Mouse (Mus musculus): Measurements from ENCODE around the gene Stxbp1. TPM values are rescaled to one million over a fixed set of nuclear protein-coding genes. Genes with fewer than 3 reads are reported as not detected.

Stxbp1 gene
- polyA plus RNA-seq, 1 experiment from 2014 or later = 80.3 TPM

DNA sequence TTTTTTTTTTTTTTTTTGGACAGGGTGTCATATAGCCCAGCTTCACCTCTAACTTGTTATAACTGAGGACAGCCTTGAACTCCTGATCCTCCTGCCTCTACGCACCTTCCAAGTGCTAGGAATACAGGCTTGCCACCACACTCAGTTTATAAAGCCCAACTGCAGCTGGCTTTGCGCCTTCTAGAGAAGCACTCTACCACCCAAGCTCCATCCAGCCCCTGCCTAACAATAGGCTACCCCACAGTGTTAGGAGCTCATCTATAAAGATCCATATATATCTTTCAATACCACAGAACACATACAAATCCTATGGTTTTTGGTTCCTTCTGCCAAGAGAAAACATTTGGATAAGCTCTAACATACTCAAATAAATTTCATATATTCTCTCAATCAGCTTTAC, 30.5 kb downstream of the Stxbp1 start:
- 94% methylated on average over 2 of the region's 2 CpGs for WGBS
- Histone ChIP-seq H3K27ac (replicated peaks) (peak overlapping the region; percentile 7; the same call in 1 of the 2 replicates), H3K4me1 (no peaks in the 10 kb centered on the region), H3K4me3 (no peak overlapping the region), H3K36me3 (peaks cover 49% of the 10 kb centered on the region), H3K4me2 (replicated peaks) (no peak overlapping the region), H3K9ac (replicated peaks) (no peak overlapping the region), H3K27me3 (no peaks in the 10 kb centered on the region), H3K9me3 (no peaks in the 10 kb centered on the region)
- no peak for ATAC-seq (ENCODE audit: low FRiP score, low read depth)

DNA sequence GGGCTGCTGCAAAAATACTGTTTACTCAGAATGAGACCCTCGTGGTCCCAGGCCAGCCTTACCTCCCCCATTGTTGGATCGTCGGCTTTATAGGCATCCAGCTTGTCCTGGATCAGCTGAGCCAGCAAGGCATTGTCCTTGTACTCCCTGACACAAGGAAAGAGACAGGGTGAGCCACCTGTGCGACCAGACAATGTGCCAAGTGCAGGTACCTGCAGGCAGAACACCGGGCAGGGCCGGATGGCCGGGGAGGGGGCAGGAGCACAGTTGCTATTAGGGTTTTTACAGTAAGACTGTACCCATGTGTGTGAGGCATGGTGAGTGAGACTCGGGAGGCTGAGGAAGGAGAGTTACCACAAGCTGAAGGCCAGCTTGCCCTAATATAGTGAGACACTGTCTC, 35.1 kb downstream of the Stxbp1 start:
- no peaks in the 10 kb centered on the region for H3K4me1 ChIP-seq
- no peaks in the 10 kb centered on the region for H3K27me3 ChIP-seq
- 82% methylated on average over 8 of the region's 8 CpGs for WGBS
- H3K9ac ChIP-seq (replicated peaks) = no peak overlapping the region
- H3K4me3 ChIP-seq = no peak overlapping the region
- no peak overlapping the region for H3K4me2 ChIP-seq (replicated peaks)
- peaks cover 67% of the 10 kb centered on the region for H3K36me3 ChIP-seq
- no peak for ATAC-seq (ENCODE audit: low FRiP score, low read depth)
- H3K27ac ChIP-seq (replicated peaks) = no peak overlapping the region
- H3K9me3 ChIP-seq = no peaks in the 10 kb centered on the region

DNA sequence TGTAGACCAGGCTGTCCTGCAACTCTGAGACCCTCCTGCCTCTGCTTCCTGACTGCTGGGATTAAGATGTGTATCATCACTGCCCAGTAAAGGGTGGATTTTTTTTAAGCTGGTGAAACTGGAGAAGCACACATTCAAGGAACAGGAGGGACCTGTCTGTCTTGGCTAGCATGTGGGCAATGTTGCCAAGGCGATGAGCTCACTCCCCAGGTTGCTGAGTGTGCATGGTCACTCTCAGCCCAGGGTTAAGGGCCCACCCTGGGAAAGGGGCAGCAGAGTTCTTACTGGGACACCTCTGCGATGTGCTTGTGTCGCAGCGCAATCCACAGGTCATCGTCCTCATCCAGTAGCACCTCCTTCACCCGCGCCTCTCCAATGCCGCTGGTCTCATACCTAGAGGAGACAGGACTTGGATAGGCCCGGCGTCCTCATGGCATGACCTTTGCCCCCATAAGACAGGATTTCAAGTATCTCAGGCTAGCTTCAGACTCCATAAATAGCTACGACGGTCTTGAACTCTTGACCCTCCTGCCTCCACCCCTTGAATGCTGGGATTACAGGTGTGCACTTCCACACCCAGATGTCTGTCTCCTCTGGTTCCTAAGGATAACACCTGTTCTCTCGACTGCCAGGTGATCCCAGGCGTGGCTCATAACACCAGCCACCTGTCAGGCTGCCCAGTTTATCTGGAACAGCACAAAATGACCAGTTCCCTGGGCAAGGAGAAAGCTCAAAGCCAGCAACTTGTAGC, 38.1 kb downstream of the Stxbp1 start:
- Histone ChIP-seq H3K4me3 (no peak overlapping the region), H3K9me3 (no peaks in the 10 kb centered on the region), H3K27me3 (no peaks in the 10 kb centered on the region), H3K9ac (replicated peaks) (no peak overlapping the region), H3K4me1 (no peaks in the 10 kb centered on the region), H3K36me3 (peaks cover 75% of the 10 kb centered on the region), H3K27ac (replicated peaks) (no peak overlapping the region), H3K4me2 (replicated peaks) (no peak overlapping the region)
- WGBS = 93% methylated on average over 14 of the region's 14 CpGs
- no peak for ATAC-seq (ENCODE audit: low FRiP score, low read depth)

DNA sequence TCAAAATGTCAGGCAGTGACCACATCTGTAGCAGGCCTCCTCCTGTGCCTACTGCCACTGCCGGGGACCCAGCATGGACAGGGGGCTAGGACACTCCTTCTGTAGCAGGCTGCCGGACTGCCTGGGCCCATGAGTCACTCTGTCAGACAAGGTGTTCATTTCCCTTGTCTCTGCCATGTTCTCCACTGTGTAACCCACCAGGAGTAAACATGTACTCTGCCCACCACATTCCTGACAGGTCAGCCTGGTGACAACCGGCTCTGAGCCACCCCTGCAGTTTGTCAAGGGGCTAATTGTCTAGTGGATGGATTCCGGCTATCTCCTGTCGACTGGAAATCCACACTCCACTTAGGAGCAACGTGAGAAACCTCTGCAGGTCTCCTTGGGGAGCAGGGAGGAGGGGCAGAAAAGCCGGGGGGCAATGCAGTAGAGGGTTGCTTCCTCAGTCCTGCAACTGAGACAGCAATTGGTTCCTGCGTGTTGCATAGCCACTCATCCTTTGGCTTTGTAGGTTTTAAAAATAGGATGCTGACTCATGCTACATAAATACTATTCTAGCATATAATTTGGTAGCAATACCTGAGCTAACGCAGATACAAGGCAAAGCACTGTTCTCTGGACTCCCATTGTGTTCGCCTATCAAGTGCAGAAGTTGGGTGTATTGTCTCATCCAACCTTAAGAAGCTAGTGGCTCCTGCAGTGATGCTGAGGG, 48.6 kb downstream of the Stxbp1 start:
- Histone ChIP-seq H3K4me3 (no peak overlapping the region), H3K4me1 (no peaks in the 10 kb centered on the region), H3K9me3 (no peaks in the 10 kb centered on the region), H3K36me3 (peaks cover 93% of the 10 kb centered on the region), H3K27ac (replicated peaks) (no peak overlapping the region), H3K4me2 (replicated peaks) (no peak overlapping the region), H3K27me3 (no peaks in the 10 kb centered on the region), H3K9ac (replicated peaks) (no peak overlapping the region)
- WGBS = 77% methylated on average over 10 of the region's 10 CpGs
- no peak for ATAC-seq (ENCODE audit: low FRiP score, low read depth)

DNA sequence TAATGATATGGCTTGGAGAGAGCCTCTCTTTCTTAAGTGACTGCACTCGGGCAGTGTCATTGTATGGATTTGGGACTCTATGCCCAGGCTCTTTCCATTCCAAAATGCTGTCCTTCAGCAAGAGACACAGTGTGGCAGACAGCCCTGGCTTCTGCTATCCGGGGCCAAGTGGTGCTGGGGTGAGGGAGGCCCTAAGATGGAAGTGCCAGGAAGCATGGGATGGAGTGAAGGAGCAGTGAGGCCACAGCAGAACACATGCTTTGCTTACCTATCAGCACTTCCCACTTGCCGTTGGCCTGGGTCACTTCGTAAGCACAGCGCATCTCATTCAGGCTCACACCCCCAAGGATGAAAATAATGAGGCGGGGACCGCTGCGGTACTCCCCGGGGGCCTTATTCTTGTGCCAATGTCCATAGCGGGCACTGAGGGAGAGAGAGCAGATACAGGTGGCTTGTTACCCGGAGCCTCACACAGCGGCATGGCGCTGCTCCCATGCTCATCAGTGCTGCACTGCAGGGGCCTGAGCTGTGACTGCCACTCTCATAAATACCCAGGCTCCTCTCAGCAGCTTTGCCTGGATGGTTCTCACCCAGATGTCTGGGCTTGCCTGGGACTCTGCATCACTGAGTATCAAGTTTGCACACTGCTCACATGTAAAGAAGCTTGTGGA, 51.2 kb downstream of the Stxbp1 start:
- H3K36me3 ChIP-seq = peaks cover 86% of the 10 kb centered on the region

DNA sequence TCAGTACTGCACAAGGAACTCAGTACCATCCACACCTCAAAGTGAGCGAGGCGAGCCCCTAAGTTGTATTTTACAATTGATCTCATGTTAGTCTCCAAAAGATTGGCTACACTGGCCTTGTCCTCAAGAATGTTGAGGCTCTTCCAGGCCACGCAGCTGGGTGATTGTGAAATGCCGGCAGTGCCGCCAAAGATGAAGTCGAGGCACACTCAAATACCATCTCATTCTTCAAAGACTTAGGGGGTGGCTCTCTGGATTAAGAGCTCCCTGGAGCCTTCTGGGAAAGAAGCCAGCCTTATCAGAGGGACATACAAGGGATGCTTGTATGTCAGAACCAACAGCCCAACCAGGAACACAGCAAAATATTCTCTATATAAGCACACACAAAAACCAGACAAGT, 55.7 kb downstream of the Stxbp1 start:
- peaks cover 47% of the 10 kb centered on the region for H3K36me3 ChIP-seq

More for the DNA sequence above, 51.2 kb downstream of the Stxbp1 start:
- Histone ChIP-seq H3K9ac (replicated peaks) (no peak overlapping the region), H3K27me3 (no peaks in the 10 kb centered on the region), H3K4me1 (no peaks in the 10 kb centered on the region), H3K4me3 (no peak overlapping the region), H3K4me2 (replicated peaks) (no peak overlapping the region), H3K9me3 (no peaks in the 10 kb centered on the region), H3K27ac (replicated peaks) (no peak overlapping the region)
- ATAC-seq (ENCODE audit: low FRiP score, low read depth) = no peak
- WGBS = 87% methylated on average over 13 of the region's 13 CpGs

DNA sequence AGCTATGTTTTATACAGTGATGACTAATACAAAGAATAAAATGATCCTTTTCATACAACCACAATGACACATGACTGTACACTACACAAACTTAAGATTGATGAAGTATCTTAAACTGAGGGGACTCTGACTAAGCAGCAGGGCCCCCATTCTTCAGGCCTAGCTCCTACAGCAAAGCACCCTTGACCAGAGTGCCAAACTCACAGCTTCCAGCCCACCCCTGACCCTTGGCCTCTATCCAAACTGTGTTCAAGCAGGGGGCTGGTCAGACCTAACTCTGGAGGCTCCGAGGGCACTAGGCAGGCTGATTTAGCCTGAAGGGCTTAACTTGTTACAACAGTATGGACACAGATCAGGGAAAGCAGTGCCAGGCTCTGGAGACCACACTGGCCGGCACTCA, 58.5 kb downstream of the Stxbp1 start:
- H3K4me1 ChIP-seq = 0 out of 2 replicates have a peak, but pooled peaks cover 3% of the 10 kb centered on the region
- H3K27me3 ChIP-seq = no peaks in the 10 kb centered on the region
- H3K4me2 ChIP-seq (replicated peaks) = no peak overlapping the region
- no peaks in the 10 kb centered on the region for H3K9me3 ChIP-seq
- H3K9ac ChIP-seq (replicated peaks) = no peak overlapping the region
- no peak overlapping the region for H3K4me3 ChIP-seq
- H3K27ac ChIP-seq (replicated peaks) = no peak overlapping the region
- 69% methylated on average over 2 of the region's 2 CpGs for WGBS
- H3K36me3 ChIP-seq = peaks cover 21% of the 10 kb centered on the region; the same call in 1 of the 2 replicates
- ATAC-seq (ENCODE audit: low FRiP score, low read depth) = no peak

More for the DNA sequence above, 55.7 kb downstream of the Stxbp1 start:
- Histone ChIP-seq H3K9me3 (no peaks in the 10 kb centered on the region), H3K27ac (replicated peaks) (no peak overlapping the region), H3K27me3 (no peaks in the 10 kb centered on the region), H3K4me3 (no peak overlapping the region), H3K9ac (replicated peaks) (no peak overlapping the region), H3K4me2 (replicated peaks) (no peak overlapping the region), H3K4me1 (no peaks in the 10 kb centered on the region)
- WGBS = 83% methylated on average over 6 of the region's 6 CpGs
- no peak for ATAC-seq (ENCODE audit: low FRiP score, low read depth)

DNA sequence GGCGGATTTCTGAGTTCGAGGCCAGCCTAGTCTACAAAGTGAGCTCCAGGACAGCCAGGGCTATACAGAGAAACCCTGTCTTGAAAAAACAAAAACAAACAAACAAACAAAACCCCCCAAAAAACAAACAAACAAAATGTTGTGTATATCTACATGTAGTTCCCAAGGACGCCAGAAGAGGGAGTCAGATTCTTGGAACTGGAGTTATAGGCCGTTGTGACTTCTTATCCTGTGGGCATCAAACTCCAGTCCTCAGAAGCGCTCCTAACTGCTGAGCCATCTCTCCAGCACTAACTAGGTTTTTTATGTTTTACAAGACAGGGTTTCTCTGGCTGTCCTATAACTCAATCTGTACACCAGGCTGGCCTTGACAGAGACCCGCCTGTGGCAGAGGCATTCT, 59.9 kb downstream of the Stxbp1 start:
- Histone ChIP-seq H3K9ac (replicated peaks) (no peak overlapping the region), H3K27ac (replicated peaks) (no peak overlapping the region), H3K4me1 (0 out of 2 replicates have a peak, but pooled peaks cover 3% of the 10 kb centered on the region), H3K36me3 (peaks cover 12% of the 10 kb centered on the region; the same call in 1 of the 2 replicates), H3K4me2 (replicated peaks) (no peak overlapping the region), H3K9me3 (no peaks in the 10 kb centered on the region), H3K27me3 (no peaks in the 10 kb centered on the region), H3K4me3 (no peak overlapping the region)
- ATAC-seq (ENCODE audit: low FRiP score, low read depth) = no peak
- WGBS = 66% methylated on average over 6 of the region's 6 CpGs

DNA sequence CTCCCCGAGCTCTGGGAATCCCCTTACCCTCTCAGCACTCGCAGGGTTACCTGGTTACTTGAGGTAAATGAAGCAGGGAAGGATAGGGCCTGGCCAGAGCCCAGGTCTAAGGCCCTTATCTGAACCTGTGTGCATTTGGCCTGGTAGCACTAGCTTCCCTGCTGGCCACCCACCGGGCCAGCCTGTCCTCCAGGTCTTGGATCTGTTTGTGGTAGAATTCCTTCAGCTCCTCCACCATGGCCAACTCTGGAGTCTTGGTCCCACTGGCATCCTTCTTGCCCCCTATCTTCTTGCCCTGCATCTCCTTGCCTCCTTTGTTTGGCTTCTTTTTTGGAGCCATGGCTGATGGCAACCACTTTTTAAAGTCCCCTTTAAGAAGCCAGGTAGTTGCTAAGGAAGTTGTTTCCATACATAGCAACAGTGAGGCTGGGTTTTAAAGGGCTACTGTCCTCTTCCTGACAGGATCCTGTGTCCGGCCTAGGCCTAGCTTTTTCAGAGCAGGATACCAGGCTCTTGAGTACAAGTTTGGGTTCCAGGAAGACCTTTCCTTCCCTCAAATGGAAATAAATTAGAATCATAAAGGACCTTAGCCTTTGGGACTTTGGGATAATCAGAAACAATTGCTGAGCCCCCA, 62.9 kb downstream of the Stxbp1 start, which contains the start of gene Cfap157:
Cfap157 (minus strand) TSS at position 381 of the 634 bp plus-strand sequence.
- H3K4me2 ChIP-seq (replicated peaks) = no peak within 1 kb of the TSS
- no peaks in the 10 kb centered on the region for H3K9me3 ChIP-seq
- H3K36me3 ChIP-seq = no peaks in the 10 kb centered on the region
- H3K4me3 ChIP-seq = no peak within 1 kb of the TSS
- H3K27me3 ChIP-seq = no peaks in the 10 kb centered on the region
- no peak within 1 kb of the TSS for H3K9ac ChIP-seq (replicated peaks)
- no peak within 1 kb of the TSS for H3K27ac ChIP-seq (replicated peaks)
- ATAC-seq (ENCODE audit: low FRiP score, low read depth) = no peak
- WGBS = 67% methylated on average over 4 of the region's 4 CpGs
- H3K4me1 ChIP-seq = 0 out of 2 replicates have a peak, but pooled peaks cover 6% of the 10 kb centered on the region

DNA sequence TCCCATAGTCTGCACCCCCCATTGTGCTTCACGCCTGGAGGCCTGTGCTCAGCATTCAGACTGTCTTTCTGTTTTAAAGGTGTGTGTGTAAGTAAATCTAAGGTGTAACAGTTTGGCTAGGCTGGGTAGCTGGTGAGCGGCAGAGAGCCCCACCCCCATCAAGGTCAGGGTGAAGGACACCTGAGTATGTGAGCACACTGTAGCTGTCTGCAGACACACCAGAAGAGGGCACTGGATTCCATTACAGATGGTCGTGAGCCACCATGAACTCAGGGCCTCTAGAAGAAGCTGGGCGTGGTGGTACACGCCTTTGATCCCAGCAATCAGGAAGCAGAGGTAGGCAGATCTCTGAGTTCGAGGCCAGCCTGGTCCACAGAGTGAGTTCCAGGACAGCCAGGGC, 65.3 kb downstream of the Stxbp1 start:
- Histone ChIP-seq H3K9ac (replicated peaks) (no peak overlapping the region), H3K4me3 (no peak overlapping the region), H3K27ac (replicated peaks) (no peak overlapping the region), H3K36me3 (no peaks in the 10 kb centered on the region), H3K4me1 (0 out of 2 replicates have a peak, but pooled peaks cover 7% of the 10 kb centered on the region), H3K9me3 (no peaks in the 10 kb centered on the region), H3K4me2 (replicated peaks) (no peak overlapping the region), H3K27me3 (0 out of 2 replicates have a peak, but pooled peaks cover 10% of the 10 kb centered on the region)
- 79% methylated on average over 6 of the region's 6 CpGs for WGBS
- no peak for ATAC-seq (ENCODE audit: low FRiP score, low read depth)

DNA sequence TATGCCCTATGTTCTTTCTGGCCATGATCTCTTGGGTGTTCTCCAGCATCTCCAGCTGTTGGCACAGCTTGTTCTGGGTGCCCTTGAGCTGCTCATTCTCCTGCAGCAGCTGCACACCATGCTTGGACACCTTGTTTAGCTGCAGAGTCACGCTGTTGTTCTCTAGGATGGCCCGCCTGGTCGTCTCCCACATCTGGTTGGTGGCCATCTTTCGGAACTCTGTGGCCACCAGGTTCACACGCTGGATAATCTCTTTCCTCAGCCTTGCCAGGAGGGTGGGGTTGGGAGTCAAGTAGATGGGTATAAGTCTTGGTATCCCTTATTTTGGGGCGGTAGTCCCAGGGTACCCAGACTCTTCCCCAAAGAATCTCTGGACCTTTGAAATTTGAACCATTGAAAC, 67.3 kb downstream of the Stxbp1 start:
- peaks cover 17% of the 10 kb centered on the region; the same call in 1 of the 2 replicates for H3K27me3 ChIP-seq
- no peak for ATAC-seq (ENCODE audit: low FRiP score, low read depth)
- no peaks in the 10 kb centered on the region for H3K9me3 ChIP-seq
- no peak overlapping the region for H3K9ac ChIP-seq (replicated peaks)
- peaks cover 22% of the 10 kb centered on the region for H3K4me1 ChIP-seq
- H3K36me3 ChIP-seq = no peaks in the 10 kb centered on the region
- WGBS = 87% methylated on average over 6 of the region's 6 CpGs
- H3K4me3 ChIP-seq = no peak overlapping the region
- no peak overlapping the region for H3K27ac ChIP-seq (replicated peaks)
- H3K4me2 ChIP-seq (replicated peaks) = no peak overlapping the region
